Mouse (Mus musculus) retina, postnatal 1 day (tissue): ENCODE data around the gene Shq1.
A peak's percentile ranks its signal among the peaks of the same experiment; 100 is the strongest.

ENCODE experiments used
- DNase-seq: peaks from one replicate; pipeline ENCODE4 v3.0.0-alpha.2; 2012

Shq1 gene

GRCm38 (mm10) chr6:100667644-100668043 lies 3.3 kb downstream of the Shq1 start:
- no peak for DNase-seq

DNA sequence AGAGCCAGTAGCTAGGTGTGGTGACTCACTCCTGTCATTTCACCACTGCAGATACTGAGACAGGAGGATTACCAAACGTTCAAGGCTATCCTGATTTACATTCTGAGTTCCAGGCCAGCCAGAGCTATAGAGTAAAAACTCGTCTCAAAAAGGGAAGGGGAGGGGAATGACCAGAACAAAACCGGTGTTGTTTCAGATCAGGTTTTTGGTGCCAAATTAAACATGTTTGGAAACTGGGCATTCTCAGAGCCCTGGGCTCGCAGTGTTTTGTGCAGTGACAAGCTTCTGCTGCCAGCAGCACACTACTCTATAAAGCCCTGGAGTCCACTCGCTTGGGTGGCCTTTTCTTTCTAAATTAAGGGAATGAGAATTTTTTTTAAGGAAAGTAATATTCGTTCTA lies 8.7 kb downstream of the Shq1 start:
- no peak for DNase-seq

- DNase-seq: no peak
These were observed 10.6 kb downstream of the Shq1 start for GRCm38 (mm10) chr6:100660395-100660794.

GRCm38 (mm10) chr6:100652535-100652934 lies 18.4 kb downstream of the Shq1 start:
- DNase-seq: no peak

- no peak for DNase-seq
These were observed 23.8 kb downstream of the Shq1 start for GRCm38 (mm10) chr6:100647196-100647595.

DNA sequence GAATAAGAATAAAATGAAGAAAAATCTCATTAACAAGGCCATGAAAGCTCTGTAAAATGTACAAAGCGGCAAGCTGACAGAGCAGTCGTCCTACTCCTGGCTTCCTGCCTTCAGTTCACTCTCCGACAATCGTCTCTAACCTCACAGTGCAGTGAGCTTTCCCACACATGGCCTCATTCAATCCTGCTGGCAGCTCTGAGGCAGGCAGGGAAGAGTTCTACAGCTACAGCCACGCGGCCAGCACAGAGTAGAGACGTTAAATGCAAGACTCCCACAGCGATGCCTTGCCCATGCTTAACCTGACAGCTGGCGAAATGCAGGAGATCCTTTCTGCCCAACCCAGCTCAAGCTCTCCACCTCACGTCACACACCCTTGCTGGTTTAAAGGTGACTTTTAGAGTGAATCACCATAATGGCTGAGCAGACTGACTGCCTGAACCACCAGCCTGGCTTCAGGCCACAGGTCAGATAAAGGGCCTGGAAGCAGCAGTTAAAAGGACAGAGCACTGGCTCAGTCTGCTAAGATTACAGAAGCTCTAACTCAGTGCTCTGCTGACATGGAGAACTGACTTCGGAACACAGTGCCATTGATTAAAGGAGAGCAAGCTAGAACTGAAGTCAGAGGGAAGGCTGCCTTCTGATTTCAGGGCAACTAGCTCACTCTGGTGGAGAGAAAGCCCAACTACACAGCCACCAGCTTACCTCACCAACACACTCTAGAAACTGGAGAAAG lies 25.3 kb downstream of the Shq1 start:
- DNase-seq: peak; percentile 54

DNA sequence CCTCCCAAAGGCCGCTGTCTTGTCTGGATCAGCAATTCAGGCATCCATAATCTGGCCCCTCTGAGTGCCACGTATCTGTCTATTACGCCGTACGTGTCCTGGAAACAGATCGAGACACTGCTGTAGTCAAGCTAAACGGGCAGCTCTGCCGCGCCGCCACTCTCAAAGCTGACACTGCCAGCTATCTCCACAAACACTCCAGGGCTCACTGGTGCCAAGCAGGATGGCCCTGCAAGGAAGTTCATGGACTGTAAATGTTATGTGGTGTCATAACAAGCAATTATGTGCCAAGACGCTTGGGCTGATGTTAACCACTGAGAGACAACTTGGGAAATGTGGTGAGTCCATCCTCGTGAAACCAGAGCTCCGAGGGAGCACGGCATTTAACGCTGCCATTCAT lies 26.3 kb downstream of the Shq1 start:
- no peak for DNase-seq

DNA sequence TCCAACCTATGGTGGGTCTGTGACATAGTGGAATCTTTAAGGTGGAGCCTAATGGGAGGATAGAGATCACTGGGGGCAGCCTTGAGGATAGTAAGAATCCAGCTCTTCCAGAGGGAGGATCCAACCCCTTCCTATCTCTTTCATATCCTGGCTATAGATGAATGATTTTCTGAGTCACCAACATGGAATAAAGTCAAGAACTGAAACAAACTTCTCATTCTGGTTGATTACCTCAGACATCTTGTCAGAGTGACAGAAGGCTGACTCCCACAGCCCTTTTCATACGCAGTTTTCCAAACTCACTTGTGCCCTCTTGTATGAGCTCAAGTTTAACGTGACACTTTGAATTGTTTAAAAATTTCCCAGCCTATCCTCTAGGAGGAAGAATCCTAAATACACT lies 28.2 kb downstream of the Shq1 start:
- DNase-seq: no peak

DNA sequence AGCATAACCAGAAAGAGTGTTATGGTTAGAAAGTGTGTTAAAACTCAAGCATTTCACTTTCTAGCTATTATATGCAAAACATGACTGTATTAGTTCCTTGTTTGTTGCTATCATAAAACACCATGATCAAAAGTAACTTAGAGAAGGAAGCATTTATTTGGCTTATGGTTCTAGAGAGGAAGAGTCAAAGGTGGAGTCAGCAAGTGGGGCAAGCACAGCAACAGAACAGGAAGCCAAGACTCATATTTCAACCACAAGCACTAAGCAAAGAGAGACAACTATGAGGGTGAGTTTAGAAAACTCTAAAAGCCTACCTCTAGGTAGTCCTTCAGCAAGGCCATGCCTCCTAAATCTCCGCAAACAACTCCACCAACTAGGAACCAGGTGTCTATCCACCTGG lies 30.4 kb downstream of the Shq1 start:
- no peak for DNase-seq

- no peak for DNase-seq
These were observed 41.9 kb downstream of the Shq1 start for GRCm38 (mm10) chr6:100629086-100629485.

DNA sequence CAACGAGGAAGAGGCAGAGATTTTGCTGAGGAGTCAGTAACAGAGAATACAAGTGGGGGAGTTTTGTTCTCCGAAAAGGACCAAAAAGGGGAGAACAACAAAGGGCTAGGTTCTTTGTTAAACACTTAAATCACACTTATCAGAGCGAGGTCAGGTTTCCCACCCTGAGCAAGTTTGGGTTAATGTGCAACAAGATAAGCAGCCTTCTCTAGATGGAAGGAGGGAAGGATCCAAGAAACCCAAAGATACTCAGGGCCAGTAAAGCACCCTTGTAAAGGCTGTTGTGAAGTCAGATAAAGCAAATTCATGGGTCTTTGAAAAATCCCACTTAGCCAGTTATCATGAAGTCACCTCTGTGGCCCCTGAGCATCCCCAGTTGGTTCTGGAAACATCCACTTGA lies 42.7 kb downstream of the Shq1 start:
- DNase-seq: no peak

DNA sequence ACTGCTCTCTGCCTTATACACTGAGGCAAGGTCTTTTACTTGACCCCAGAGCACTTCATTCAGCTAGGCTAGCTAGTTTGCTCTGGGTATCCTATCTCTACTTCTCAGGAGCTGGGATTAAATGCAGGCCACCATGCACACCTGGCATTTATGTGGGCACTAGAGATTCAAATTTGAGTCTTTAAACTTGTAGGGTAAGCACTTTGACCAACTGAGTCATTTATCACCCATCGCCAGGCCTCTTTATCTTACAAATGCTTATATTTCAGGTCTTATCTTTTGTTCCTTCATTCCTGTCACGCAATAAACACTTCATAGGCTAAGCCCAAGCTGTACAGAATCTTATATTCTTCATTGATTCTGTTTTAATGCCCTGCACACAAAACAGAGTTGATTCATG lies 47.0 kb downstream of the Shq1 start:
- no peak for DNase-seq

- DNase-seq: no peak
These were observed 48.0 kb downstream of the Shq1 start for GRCm38 (mm10) chr6:100622861-100623507.

DNA sequence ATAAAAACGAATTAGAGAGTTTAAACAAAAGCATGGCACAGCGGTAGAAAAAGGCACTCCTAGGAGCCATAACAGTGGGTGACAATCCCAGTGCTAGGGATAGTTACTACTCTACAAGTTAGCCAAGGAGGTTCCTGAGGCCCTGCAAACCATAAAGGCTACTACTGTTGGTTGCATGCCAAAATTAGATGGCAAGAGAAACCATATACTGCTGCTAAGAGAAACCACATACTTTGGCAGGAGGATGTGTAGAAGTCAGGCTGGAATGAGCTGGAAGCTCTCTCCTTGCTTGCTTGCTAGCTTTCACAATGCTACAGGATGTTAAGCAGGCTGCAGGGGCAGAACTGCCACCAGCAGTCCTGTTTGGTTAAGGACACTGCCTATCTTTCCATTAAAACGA lies 50.5 kb downstream of the Shq1 start:
- no peak for DNase-seq

GRCm38 (mm10) chr6:100619309-100619708 lies 51.6 kb downstream of the Shq1 start:
- DNase-seq: no peak

DNA sequence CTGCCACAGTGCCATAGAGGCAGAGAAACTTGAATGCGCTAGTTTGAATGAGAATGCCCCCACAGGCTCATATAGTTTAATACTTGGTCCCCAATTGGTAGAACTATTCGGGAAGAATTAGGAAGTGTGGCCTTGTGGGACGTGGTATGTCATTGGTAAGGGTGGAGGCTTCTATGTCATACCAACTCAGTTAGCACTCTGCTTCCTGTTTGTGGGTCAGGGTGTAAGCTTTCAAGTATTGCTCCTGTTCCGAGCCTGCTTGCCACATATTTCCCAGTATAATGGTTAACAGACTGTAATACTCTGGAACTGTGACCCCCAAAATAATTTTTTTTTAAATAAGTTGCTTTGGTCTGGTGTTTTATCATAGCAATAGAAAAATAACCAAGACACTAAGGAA lies 54.8 kb downstream of the Shq1 start:
- DNase-seq: no peak

GRCm38 (mm10) chr6:100613593-100614267 lies 57.2 kb downstream of the Shq1 start:
- DNase-seq: peak; percentile 23

DNA sequence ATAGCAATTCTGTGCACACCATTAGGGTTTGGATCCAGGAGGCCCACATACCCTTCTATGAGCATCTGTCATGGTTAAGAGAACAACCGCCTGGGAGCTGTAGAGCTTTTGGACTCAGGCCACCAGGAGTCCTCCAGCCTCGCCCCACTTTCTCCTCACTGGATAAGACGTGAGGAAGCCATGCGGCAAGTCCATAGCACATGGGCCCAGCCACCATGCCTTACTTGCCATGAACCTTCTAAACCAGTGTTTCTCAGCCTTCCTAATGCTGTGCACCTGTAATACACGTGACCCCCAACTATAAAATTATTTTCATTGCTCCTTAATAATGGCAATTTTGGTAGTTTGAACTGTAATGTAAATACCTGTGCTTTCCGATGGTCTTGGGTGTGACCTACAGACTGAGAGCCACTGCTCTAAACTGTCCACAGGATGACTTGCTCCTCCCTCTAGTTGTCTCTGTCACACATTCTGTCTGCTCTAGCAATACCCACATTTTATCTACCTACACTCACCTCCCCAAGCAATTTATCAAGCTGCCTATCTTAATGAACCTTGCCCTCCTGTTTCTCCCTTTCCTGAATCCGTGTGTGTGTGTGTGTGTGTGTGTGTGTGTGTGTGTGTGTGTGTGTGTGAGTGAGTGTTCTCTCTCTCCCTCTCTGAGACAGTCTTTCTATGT lies 59.9 kb downstream of the Shq1 start:
- no peak for DNase-seq

GRCm38 (mm10) chr6:100610182-100610581 lies 60.8 kb downstream of the Shq1 start:
- DNase-seq: no peak

GRCm38 (mm10) chr6:100609256-100609655 lies 61.7 kb downstream of the Shq1 start:
- no peak for DNase-seq

DNA sequence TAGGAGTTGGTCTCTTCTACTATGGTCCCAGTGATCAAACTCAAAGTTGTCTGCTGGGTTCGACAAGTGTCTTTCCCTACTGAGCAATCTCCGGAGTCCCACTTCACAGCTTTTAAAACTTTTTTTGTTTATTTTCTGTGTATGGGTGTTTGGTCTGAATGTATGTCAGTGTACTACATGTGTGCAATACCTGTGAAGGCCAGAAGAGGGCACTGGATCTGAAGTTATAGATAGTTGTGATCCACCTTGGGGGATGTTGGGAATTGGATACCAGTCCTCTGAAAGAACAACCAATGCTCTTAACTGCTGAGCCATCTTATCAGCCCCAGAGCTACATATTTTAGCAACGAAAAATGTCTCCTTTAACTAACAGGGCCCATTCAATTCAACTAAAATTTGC lies 62.5 kb downstream of the Shq1 start:
- DNase-seq: peak; percentile 42

DNA sequence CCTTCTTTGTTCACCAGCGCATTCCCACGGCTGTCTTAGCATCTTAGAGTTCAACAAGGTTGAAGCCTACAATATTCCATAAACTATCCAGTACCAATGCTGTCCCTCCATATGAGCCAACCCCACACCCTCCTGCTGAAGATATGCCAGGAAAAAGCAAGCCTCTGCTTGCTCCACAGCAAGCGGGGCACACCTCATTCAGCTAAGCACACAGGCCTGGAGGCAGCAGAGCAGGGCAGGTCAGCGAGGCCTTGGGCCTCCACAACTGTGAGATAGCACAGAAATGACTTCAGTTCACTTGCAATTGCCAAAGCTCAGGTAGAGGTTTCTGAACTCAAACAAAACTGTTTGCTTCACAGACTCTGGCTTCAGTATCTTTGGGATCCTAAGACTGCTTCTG lies 64.2 kb downstream of the Shq1 start:
- no peak for DNase-seq

- DNase-seq: no peak
These were observed 67.3 kb downstream of the Shq1 start for GRCm38 (mm10) chr6:100603702-100604101.

GRCm38 (mm10) chr6:100601634-100602033 lies 69.3 kb downstream of the Shq1 start:
- DNase-seq: no peak
